Mouse (Mus musculus): ENCODE results near the gene Nod1.

Gene Nod1

GRCm38 (mm10) chr6:54890221-54890620, 82.2 kb downstream of the Nod1 start:
- DNase-seq (ENCODE audit: low read depth in 2 of 2, low spot score in 2 of 2): no peak

- DNase-seq (ENCODE audit: low read depth in 2 of 2, low spot score in 2 of 2): no peak
These were observed 86.2 kb downstream of the Nod1 start for GRCm38 (mm10) chr6:54886195-54886594.

DNA sequence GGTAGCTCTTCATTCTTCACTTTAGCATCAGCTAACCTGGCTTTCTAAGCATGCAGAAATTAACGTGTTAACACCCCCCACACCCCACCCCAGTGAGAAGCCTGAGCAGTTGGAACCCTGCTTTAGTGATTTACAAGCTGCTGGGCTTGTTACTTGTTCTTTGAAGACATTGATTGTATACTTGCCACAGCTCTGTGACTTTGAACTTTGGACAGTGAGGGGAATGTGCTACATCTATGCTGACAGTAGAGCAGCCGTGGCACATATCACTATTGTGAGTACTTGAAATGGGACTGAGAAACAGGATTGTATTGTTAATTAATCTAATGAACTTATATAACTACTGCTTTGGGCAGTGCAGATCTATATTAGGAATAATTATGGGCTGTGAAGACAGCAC, 89.0 kb downstream of the Nod1 start:
- DNase-seq (ENCODE audit: low read depth in 2 of 2, low spot score in 2 of 2): no peak

DNA sequence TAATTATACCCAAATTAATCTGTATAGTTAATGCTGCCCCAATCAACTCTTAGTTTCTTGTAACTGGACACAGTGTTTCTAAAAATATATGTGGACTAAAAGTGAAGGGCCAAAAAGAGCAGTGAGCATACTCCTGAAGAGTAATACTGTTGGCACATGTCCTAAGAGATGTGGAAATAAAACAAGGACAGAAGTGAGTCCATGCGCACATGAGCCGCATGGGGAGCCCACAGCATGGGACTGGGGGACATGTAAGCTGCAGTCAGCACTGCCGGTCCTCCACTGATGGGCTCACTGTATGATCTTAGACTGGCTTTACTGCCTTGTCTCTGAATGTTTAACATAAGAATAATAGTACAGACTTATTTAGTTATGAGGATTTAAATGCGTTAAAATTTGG, 92.3 kb downstream of the Nod1 start:
- no peak for DNase-seq (ENCODE audit: low read depth in 2 of 2, low spot score in 2 of 2)

DNA sequence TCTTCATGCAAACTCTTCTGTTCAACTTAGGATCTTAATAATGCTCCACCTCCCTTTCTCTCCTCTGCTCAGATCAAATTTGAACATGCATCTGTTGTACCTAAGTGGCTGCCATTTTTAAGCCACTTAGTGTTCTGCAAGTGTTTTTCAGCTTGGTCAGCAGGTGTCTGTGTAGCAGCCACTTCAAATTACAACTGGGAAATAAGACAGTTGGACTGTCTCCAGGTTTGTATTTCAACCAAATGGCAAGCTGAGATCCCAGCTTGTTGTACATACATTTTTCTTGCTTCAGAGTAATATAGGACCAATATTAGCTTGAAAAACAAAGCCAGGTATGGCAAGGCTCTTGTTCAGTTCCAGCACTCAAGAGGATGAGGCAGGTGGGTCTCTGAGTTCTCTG, 93.9 kb downstream of the Nod1 start:
- no peak for DNase-seq (ENCODE audit: low read depth in 2 of 2, low spot score in 2 of 2)

- DNase-seq (ENCODE audit: low read depth in 2 of 2, low spot score in 2 of 2): no peak
These were observed 94.8 kb downstream of the Nod1 start for GRCm38 (mm10) chr6:54877651-54878050.

DNA sequence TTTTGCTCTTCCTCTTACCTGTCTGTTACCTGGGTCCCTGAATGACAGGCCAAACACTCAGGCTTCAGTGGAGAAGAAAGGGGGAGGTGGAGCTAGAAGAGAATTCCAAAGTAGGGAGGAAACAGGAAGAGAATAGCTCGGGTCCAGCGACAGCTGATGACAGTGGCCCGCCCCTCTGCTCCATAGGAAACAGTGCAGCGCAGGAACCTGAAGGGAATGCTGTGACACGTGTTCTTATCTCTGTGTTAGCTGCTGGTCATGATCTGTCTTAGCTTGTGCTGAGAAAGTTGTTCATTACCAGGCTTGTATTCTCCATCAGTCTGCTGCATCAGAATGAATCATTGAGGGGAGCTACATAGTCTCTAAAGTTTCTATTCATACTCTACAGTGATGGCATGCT, 95.6 kb downstream of the Nod1 start:
- no peak for DNase-seq (ENCODE audit: low read depth in 2 of 2, low spot score in 2 of 2)

Data from CD8-positive naive resting alpha-beta T cell, adult 2 months (primary cell).